Mouse (Mus musculus) ES-Bruce4 (cell line): ENCODE data around the gene Ppp6r2.
A peak's percentile ranks its signal among the peaks of the same experiment; 100 is the strongest.

ENCODE experiments used
- CTCF ChIP-seq: IDR thresholded peaks from one replicate; pipeline ENCODE4 v1.8.1; 2011; ENCODE audit warnings: low read depth, low read length
- EP300 ChIP-seq: IDR thresholded peaks from 2 replicates; pipeline ENCODE4 v1.6.1; 2011; ENCODE audit warnings: low read depth, low read length; ENCODE audit not compliant: insufficient read depth
- POLR2A ChIP-seq: IDR thresholded peaks from one replicate; pipeline ENCODE4 v1.8.1; 2011; ENCODE audit warnings: low read length; ENCODE audit not compliant: insufficient read depth

DNA sequence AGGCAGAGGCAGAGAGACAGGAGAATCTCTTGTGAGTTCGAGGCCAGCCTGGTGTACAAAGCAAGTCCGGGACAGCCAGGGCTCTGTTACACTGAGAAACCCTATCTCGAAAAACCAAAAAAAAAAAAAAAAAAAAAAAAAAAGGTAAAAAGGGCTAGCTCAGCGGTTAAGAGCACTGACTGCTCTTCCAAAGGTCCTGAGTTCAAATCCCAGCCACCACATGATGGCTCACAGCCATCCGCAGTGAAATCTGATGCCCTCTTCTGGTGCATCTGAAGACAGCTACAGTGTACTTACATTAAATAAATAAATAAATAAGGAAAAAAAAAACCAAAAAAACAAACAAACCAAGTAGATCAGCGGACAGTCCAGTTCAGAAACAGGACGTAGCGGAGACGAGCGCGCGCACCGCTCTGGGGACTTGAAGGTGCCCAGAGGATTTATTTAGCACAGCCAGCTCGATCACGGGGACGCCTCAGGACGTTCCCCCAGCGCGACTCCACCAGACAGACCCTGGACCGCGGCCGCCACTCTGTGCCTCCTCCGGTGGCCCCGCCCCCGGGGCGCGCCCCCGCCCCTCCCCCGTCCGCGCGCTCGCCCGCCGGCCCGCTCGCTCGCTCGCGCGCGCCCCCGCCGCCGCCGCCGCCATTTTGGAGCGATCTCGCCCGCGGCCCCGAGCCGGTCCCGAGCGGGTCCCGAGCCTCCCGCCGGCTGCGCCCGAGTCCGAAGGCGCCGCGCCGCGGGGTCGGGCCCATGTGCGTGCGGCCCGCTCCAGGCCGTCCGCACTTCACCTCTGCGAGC is at the start of gene Ppp6r2:
- TF ChIP-seq CTCF = peak; percentile 3
- TF ChIP-seq POLR2A = no peak
- TF ChIP-seq EP300 = 0 out of 2 replicates have a peak, but pooled peaks have one; percentile 12
